Mouse (Mus musculus): ENCODE data around the gene Dlx4. TPM values are rescaled to one million over a fixed set of nuclear protein-coding genes. Genes with fewer than 3 reads are reported as not detected.

Dlx4 gene
- polyA plus RNA-seq, 2 experiments, result 2.4 to 3.3 TPM

DNA sequence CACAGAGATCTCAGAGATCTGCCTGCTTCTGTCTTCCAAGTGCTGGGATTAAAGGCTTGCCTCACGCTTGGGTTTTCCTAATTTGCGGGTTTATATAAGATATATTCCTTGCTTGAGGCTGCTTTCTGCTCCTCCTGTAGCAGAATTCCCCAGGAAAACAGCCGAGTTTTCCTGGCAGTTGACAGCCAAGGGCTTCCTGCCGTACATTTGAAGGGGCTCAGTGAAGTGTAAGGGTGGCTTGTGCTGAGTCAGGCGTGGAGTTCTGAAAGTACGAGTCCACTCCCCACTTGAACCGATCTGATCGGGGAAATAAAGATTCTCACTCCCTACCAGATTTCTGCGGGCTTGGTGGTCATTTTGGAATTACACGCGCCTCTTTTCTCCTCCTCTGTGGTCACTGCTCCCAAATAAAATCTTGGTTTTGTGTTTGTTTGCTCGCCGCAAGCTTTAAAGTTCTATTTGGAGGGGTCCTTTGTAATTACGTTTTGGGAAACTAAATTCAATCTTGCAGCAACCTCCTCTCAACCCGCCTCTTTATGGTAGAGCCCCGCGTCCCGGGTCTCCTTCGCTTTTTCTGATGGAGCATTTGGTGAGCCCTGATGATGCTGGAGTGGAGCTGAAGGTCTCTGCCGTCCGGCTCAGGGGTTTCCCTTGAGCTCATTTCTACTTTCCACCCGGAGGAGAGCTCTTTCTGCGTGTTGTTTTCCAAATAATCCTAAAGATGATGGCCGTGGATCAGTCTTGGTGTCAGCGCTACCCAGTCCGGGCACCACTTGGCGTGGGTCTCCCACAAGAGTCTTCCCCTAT lies 3.6 kb upstream of the Dlx4 start:
- TF ChIP-seq POLR2A (IDR thresholded peaks at IDR 0.05; ENCODE audit: borderline replicate concordance, extremely low read depth, insufficient read depth, insufficient read length), result no peak
- Histone ChIP-seq H3K9ac (ENCODE audit: low read depth, low read length, severe bottlenecking) (no peak overlapping the region), H3K27ac (replicated peaks; ENCODE audit: low read depth, low read length) (no peak overlapping the region), H3K27me3 (ENCODE audit: control insufficient read depth, insufficient read depth, low read length) (peaks cover 84% of the 10 kb centered on the region), H3K36me3 (ENCODE audit: control insufficient read depth, insufficient read depth, low read length) (no peaks in the 10 kb centered on the region), H3K4me3 (replicated peaks; ENCODE audit: low read length) (0 out of 2 replicates have a peak overlapping the region, but pooled peaks have one; percentile 15), H3K4me1 (ENCODE audit: control insufficient read depth, insufficient read depth, low read length) (peaks cover 24% of the 10 kb centered on the region), H3K9me3 (ENCODE audit: control insufficient read depth, low read length) (no peaks in the 10 kb centered on the region), H3K4me2 (replicated peaks; ENCODE audit: low read depth, low read length, severe bottlenecking) (peak overlapping the region; percentile 31; the same call in 1 of the 2 replicates)
- no peak for ATAC-seq (ENCODE audit: low FRiP score, low read depth)
- 8% methylated on average over 27 of the region's 27 CpGs for WGBS
- no peak for DNase-seq (ENCODE audit: low spot score)

DNA sequence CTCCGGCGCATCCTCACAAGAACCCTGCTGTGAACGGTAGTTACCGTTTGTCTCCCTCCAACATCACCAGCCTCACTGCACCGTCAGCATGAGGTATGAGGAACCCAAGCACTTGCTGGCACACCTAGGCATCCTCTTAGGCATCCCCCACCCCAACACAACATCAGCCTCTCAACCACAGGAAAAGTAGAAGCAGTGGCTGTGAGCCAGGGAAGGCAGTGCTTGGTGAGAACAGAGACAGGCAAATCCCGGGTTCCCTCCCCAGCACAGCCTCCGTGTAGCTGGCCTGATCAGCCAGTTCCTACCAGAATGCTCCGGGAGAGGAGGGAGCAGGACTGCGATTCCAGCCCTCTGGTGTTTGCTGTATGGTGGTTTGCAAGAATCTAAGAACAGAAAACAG lies 2.7 kb upstream of the Dlx4 start:
- peaks cover 93% of the 10 kb centered on the region for H3K27me3 ChIP-seq (ENCODE audit: control insufficient read depth, insufficient read depth, low read length)
- peaks cover 28% of the 10 kb centered on the region for H3K4me1 ChIP-seq (ENCODE audit: control insufficient read depth, insufficient read depth, low read length)
- no peaks in the 10 kb centered on the region for H3K9me3 ChIP-seq (ENCODE audit: control insufficient read depth, low read length)
- H3K4me2 ChIP-seq (replicated peaks; ENCODE audit: low read depth, low read length, severe bottlenecking), result no peak overlapping the region
- no peaks in the 10 kb centered on the region for H3K36me3 ChIP-seq (ENCODE audit: control insufficient read depth, insufficient read depth, low read length)
- no peak for TF ChIP-seq POLR2A (IDR thresholded peaks at IDR 0.05; ENCODE audit: borderline replicate concordance, extremely low read depth, insufficient read depth, insufficient read length)
- ATAC-seq (ENCODE audit: low FRiP score, low read depth), result no peak
- no peak overlapping the region for H3K27ac ChIP-seq (replicated peaks; ENCODE audit: low read depth, low read length)
- H3K9ac ChIP-seq (ENCODE audit: low read depth, low read length, severe bottlenecking), result no peak overlapping the region
- H3K4me3 ChIP-seq (replicated peaks; ENCODE audit: low read length), result no peak overlapping the region
- WGBS, result 10% methylated on average over 9 of the region's 9 CpGs
- DNase-seq (ENCODE audit: low spot score), result no peak

DNA sequence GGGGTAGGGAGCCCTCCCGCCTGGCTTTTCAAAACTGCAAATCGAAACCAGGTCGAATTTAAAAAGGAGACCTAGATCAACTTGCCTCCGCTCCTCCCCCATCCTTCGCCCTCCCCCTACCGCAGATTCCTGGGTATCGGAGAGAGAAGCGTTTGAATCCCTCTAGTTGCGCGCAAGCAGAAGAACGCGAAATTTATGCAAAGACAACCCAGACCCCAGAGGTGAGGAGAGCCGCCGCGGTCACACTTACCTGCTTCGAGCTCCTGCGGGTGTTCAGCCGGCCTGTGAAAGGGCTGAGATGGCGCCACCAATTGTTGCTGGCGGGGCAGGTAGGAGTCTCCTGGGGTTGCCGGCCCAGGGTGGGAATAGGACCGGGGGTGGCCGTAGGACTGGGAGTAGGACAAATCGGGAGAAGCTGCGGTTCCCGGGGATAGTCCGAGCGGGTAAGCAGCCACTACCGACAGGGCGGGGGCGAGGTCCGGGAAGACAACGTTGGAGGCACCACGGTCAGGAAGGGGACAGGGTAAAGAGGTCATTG lies 1.0 kb downstream of the Dlx4 start:
- no peak overlapping the region for H3K27ac ChIP-seq (replicated peaks; ENCODE audit: low read depth, low read length)
- under 1% methylated on average over 32 of the region's 34 CpGs for WGBS
- H3K9me3 ChIP-seq (ENCODE audit: control insufficient read depth, low read length), result no peaks in the 10 kb centered on the region
- H3K4me3 ChIP-seq (replicated peaks; ENCODE audit: low read length), result peak overlapping the region; percentile 40
- no peak for TF ChIP-seq POLR2A (IDR thresholded peaks at IDR 0.05; ENCODE audit: borderline replicate concordance, extremely low read depth, insufficient read depth, insufficient read length)
- peaks cover 98% of the 10 kb centered on the region for H3K27me3 ChIP-seq (ENCODE audit: control insufficient read depth, insufficient read depth, low read length)
- no peak for ATAC-seq (ENCODE audit: low FRiP score, low read depth)
- H3K9ac ChIP-seq (ENCODE audit: low read depth, low read length, severe bottlenecking), result no peak overlapping the region
- DNase-seq (ENCODE audit: low spot score), result no peak
- H3K4me1 ChIP-seq (ENCODE audit: control insufficient read depth, insufficient read depth, low read length), result peaks cover 28% of the 10 kb centered on the region
- peak overlapping the region; percentile 77 for H3K4me2 ChIP-seq (replicated peaks; ENCODE audit: low read depth, low read length, severe bottlenecking)
- H3K36me3 ChIP-seq (ENCODE audit: control insufficient read depth, insufficient read depth, low read length), result no peaks in the 10 kb centered on the region

DNA sequence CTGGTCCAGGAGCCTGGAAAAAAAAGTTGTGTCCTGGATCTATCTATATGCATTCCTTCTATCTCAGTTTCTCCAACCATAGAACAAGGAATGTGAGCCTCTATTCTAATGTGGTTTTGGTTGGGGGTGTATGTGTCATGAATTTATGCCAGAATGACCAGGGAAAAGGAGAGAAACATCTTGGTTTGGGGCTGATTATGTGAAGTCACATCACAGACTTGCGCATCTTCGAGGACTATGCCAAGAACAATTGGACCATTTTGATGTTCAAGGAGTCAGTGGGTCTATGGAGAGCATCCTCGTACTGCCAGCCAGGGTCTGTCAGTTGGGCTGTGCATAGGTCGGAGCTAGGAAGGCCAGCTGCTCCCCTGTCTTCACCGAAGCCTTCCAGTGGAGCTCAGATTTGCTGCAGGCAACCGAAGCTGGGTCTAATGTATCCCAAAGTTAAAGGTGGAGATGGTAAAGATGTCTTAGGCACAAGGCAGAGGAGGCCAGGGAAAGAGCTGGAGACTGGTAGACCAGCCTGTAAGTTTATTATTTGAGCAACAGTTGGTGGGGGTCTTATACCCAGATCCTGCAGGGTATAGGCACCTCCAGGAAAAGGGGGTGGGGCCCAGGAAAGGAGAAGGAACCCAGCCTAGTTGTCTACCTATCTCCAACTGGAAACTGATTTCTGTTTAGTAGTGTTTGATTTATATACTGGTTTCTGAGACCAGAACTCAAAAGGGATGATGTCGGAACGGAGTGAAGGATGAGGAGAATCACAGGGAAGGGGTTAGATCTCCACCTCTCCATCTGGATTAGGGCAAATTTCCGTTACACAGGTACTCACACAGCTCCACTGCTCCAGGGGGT lies 1.7 kb downstream of the Dlx4 start:
- ATAC-seq (ENCODE audit: low FRiP score, low read depth) (no peak), DNase-seq (ENCODE audit: low spot score) (no peak)
- H3K27me3 ChIP-seq (ENCODE audit: control insufficient read depth, insufficient read depth, low read length), result peaks cover 100% of the 10 kb centered on the region

DNA sequence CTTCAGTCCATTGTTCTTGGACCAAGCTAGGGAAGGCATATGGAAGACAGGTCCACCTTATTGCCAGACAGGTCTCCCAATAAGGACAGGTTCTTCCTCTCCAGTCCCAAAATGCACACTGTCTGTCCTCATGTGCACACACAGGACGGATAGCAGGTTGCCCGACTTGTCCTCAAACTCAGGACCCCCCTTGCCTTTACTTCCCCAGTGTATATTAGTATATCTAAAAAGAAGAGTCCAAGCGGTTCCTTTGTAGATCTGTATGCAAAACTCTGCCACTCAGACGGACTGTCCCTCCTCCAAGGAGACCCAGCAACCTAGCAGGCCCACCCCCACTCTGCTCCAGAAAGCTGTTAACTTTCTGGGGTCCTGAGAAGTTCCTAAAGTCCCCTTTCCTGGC lies 2.4 kb downstream of the Dlx4 start:
- no peaks in the 10 kb centered on the region for H3K36me3 ChIP-seq (ENCODE audit: control insufficient read depth, insufficient read depth, low read length)
- H3K9me3 ChIP-seq (ENCODE audit: control insufficient read depth, low read length), result no peaks in the 10 kb centered on the region
- ATAC-seq (ENCODE audit: low FRiP score, low read depth), result no peak
- no peak overlapping the region for H3K4me2 ChIP-seq (replicated peaks; ENCODE audit: low read depth, low read length, severe bottlenecking)
- WGBS, result 9% methylated on average over 4 of the region's 4 CpGs
- no peak overlapping the region for H3K9ac ChIP-seq (ENCODE audit: low read depth, low read length, severe bottlenecking)
- H3K27ac ChIP-seq (replicated peaks; ENCODE audit: low read depth, low read length), result no peak overlapping the region
- H3K4me1 ChIP-seq (ENCODE audit: control insufficient read depth, insufficient read depth, low read length), result peaks cover 27% of the 10 kb centered on the region
- H3K4me3 ChIP-seq (replicated peaks; ENCODE audit: low read length), result no peak overlapping the region
- no peak for DNase-seq (ENCODE audit: low spot score)
- peaks cover 99% of the 10 kb centered on the region for H3K27me3 ChIP-seq (ENCODE audit: control insufficient read depth, insufficient read depth, low read length)
- no peak for TF ChIP-seq POLR2A (IDR thresholded peaks at IDR 0.05; ENCODE audit: borderline replicate concordance, extremely low read depth, insufficient read depth, insufficient read length)

More for the DNA sequence above, 1.7 kb downstream of the Dlx4 start:
- H3K9ac ChIP-seq (ENCODE audit: low read depth, low read length, severe bottlenecking), result no peak overlapping the region
- TF ChIP-seq POLR2A (IDR thresholded peaks at IDR 0.05; ENCODE audit: borderline replicate concordance, extremely low read depth, insufficient read depth, insufficient read length), result no peak
- H3K36me3 ChIP-seq (ENCODE audit: control insufficient read depth, insufficient read depth, low read length), result no peaks in the 10 kb centered on the region
- H3K4me1 ChIP-seq (ENCODE audit: control insufficient read depth, insufficient read depth, low read length), result peaks cover 25% of the 10 kb centered on the region
- peak overlapping the region; percentile 40 for H3K4me3 ChIP-seq (replicated peaks; ENCODE audit: low read length)
- H3K27ac ChIP-seq (replicated peaks; ENCODE audit: low read depth, low read length), result no peak overlapping the region
- 12% methylated on average over 9 of the region's 9 CpGs for WGBS
- H3K9me3 ChIP-seq (ENCODE audit: control insufficient read depth, low read length), result no peaks in the 10 kb centered on the region
- H3K4me2 ChIP-seq (replicated peaks; ENCODE audit: low read depth, low read length, severe bottlenecking), result peak overlapping the region; percentile 77
